Mouse (Mus musculus): ENCODE measurements around the gene Ankdd1a.

Gene Ankdd1a

GRCm38 (mm10) chr9:65519807-65520504 is at the start of gene Ankdd1a:
TSS of gene Ankdd1a (minus strand) at chr9:65520193.
- CTCF ChIA-PET: no interaction called here

GRCm38 (mm10) chr9:65569491-65569971 is 49.5 kb upstream of the Ankdd1a start:
- CTCF ChIA-PET: no interaction called here

- CTCF ChIA-PET: interaction anchor here (0.6 kb wide), 1 partner anchor 42 kb away, joined by 9 read pairs; no protein-coding TSS in a partner anchor
Observed at GRCm38 (mm10) chr9:65568787-65569186, 48.8 kb upstream of the Ankdd1a start.

GRCm38 (mm10) chr9:65564698-65565097 is 44.7 kb upstream of the Ankdd1a start:
- CTCF ChIA-PET: no interaction called here

GRCm38 (mm10) chr9:65563073-65563472 is 43.1 kb upstream of the Ankdd1a start:
- CTCF ChIA-PET: interaction anchor here (0.5 to 0.7 kb wide), 3 partner anchors 11 to 31 kb away, joined by 4 to 8 read pairs (median 5); no protein-coding TSS in a partner anchor

- CTCF ChIA-PET: interaction anchor here (0.7 kb wide), 1 partner anchor 30 kb away, joined by 8 read pairs; no protein-coding TSS in a partner anchor
Observed at GRCm38 (mm10) chr9:65562081-65562506, 42.1 kb upstream of the Ankdd1a start.

GRCm38 (mm10) chr9:65561016-65561415 is 41.0 kb upstream of the Ankdd1a start:
- CTCF ChIA-PET: no interaction called here

- CTCF ChIA-PET: no interaction called here
Observed at GRCm38 (mm10) chr9:65558806-65559205, 38.8 kb upstream of the Ankdd1a start.

GRCm38 (mm10) chr9:65556979-65557378 is 37.0 kb upstream of the Ankdd1a start:
- CTCF ChIA-PET: no interaction called here

GRCm38 (mm10) chr9:65556349-65556748 is 36.4 kb upstream of the Ankdd1a start:
- CTCF ChIA-PET: no interaction called here

- CTCF ChIA-PET: no interaction called here
Observed at GRCm38 (mm10) chr9:65555621-65556020, 35.6 kb upstream of the Ankdd1a start.

GRCm38 (mm10) chr9:65555001-65555405 is 35.0 kb upstream of the Ankdd1a start:
- CTCF ChIA-PET: no interaction called here

- CTCF ChIA-PET: interaction anchor here (0.6 to 1.8 kb wide), 4 partner anchors 11 to 240 kb away, joined by 3 to 11 read pairs (median 4); no protein-coding TSS in a partner anchor
Observed at GRCm38 (mm10) chr9:65552711-65553110, 32.7 kb upstream of the Ankdd1a start.

GRCm38 (mm10) chr9:65552141-65552540 is 32.1 kb upstream of the Ankdd1a start:
- CTCF ChIA-PET: interaction anchor here (0.6 to 1.8 kb wide), 4 partner anchors 11 to 239 kb away, joined by 3 to 11 read pairs (median 4); no protein-coding TSS in a partner anchor

GRCm38 (mm10) chr9:65551035-65551434 is 31.0 kb upstream of the Ankdd1a start:
- CTCF ChIA-PET: interaction anchor here (1.2 to 1.8 kb wide), 3 partner anchors 11 to 28 kb away, joined by 3 to 11 read pairs (median 4); no protein-coding TSS in a partner anchor

GRCm38 (mm10) chr9:65550079-65550831 is 30.3 kb upstream of the Ankdd1a start:
- CTCF ChIA-PET: interaction anchor here (0.6 to 1.5 kb wide), 5 partner anchors 15 to 51 kb away, joined by 3 to 7 read pairs (median 3); no protein-coding TSS in a partner anchor

- CTCF ChIA-PET: interaction anchor here (0.7 to 1.5 kb wide), 2 partner anchors 14 to 29 kb away, joined by 3 to 4 read pairs; no protein-coding TSS in a partner anchor
Observed at GRCm38 (mm10) chr9:65549643-65550042, 29.6 kb upstream of the Ankdd1a start.

GRCm38 (mm10) chr9:65549139-65549538 is 29.1 kb upstream of the Ankdd1a start:
- CTCF ChIA-PET: no interaction called here

GRCm38 (mm10) chr9:65548311-65548710 is 28.3 kb upstream of the Ankdd1a start:
- CTCF ChIA-PET: no interaction called here

- CTCF ChIA-PET: no interaction called here
Observed at GRCm38 (mm10) chr9:65547844-65548243, 27.9 kb upstream of the Ankdd1a start.

GRCm38 (mm10) chr9:65547111-65547510 is 27.1 kb upstream of the Ankdd1a start:
- CTCF ChIA-PET: interaction anchor here (1.0 kb wide), 1 partner anchor 34 kb away, joined by 3 read pairs; no protein-coding TSS in a partner anchor

GRCm38 (mm10) chr9:65546413-65546695 is 26.4 kb upstream of the Ankdd1a start:
- CTCF ChIA-PET: no interaction called here
